In the genomic region with DNA sequence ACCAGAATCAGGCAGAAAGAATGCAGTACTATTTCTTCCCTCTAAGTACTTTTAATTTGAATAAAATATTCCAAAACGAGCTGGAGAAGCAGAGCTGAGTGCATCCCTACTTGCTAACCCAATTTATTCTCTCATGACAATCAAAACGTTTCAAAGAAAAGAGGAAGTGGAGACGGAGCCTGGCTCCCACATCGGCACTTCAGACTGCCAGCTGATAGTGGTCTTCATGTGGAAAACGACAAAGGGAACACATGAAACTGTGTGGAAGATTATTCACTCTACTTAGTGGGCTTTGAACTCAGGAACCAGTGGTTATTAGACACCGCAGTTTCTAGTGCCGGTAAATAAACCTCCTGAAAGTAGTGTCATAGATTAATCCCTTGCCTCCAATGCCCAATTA, we compare ENCODE assay signal across 27 mouse cellular contexts. TPM values are rescaled to one million over a fixed set of nuclear protein-coding genes. Genes with fewer than 3 reads are reported as not detected.
DNase-seq lines count a peak whose midpoint lies in the region; ATAC-seq and TF ChIP-seq lines count a peak whose summit lies in the region.
"Had no signal": no experiment of that assay in that cellular context is flagged by ENCODE, and none has a peak within 500 bp of the region (broad histone marks: within the 10 kb centered on the region; RNA-seq: fewer than 3 reads in every experiment).

No protein-coding gene starts in this region.

- ATAC-seq in stomach, embryonic 14.5 days (ENCODE audit: insufficient number of reproducible peaks, insufficient read depth, low FRiP score, low read depth): no peak
- ATAC-seq in stomach, postnatal 0 days (ENCODE audit: low FRiP score, low TSS enrichment): no peak
- ATAC-seq in megakaryocyte, adult 5-6 weeks (ENCODE audit: poor library complexity, severe bottlenecking): 0 out of 2 replicates have a peak, but pooled peaks have one; percentile 34
- ATAC-seq: activated CD4-positive, CD25-positive, alpha-beta regulatory T cell, adult 4 months; hindbrain, embryonic 16.5 days; intestine, embryonic 16.5 days; midbrain, embryonic 13.5 days had no signal

- H3K4me1 ChIP-seq in heart, adult 2 months (ENCODE audit: control insufficient read depth, insufficient read depth, low read length): no peaks in the 10 kb centered on the region
- peaks cover 35% of the 10 kb centered on the region for H3K4me1 ChIP-seq in stomach, embryonic 14.5 days (ENCODE audit: control insufficient read depth, insufficient read depth, low read length)
- peaks cover 4% of the 10 kb centered on the region; the same call in 1 of the 2 replicates for H3K4me1 ChIP-seq in stomach, postnatal 0 days (replicated peaks; ENCODE audit: control insufficient read depth, insufficient read depth)
- H3K4me1 ChIP-seq: midbrain, embryonic 13.5 days had no signal

- TF ChIP-seq POLR2A in heart, adult 2 months (IDR thresholded peaks at IDR 0.05; ENCODE audit: insufficient read depth, low read depth, low read length): no peak

- H3K79me2 ChIP-seq in heart, adult 2 months (replicated peaks; ENCODE audit: control insufficient read depth, insufficient read depth, low read length): no peaks in the 10 kb centered on the region

- TF ChIP-seq EP300 in heart, adult 2 months (IDR thresholded peaks at IDR 0.05; ENCODE audit: insufficient read depth, low read depth, low read length): no peak
- no peak for TF ChIP-seq EP300 in stomach, postnatal 0 days (optimal IDR thresholded peaks at IDR 0.05)

- H3K36me3 ChIP-seq in heart, adult 2 months (ENCODE audit: control insufficient read depth, insufficient read depth, low read length): no peaks in the 10 kb centered on the region
- H3K36me3 ChIP-seq in stomach, embryonic 14.5 days (ENCODE audit: control insufficient read depth, insufficient read depth, low read length): peaks cover 21% of the 10 kb centered on the region; the same call in 1 of the 2 replicates
- no peaks in the 10 kb centered on the region for H3K36me3 ChIP-seq in stomach, postnatal 0 days (ENCODE audit: control insufficient read depth, insufficient read depth, low read length)
- H3K36me3 ChIP-seq: G1E; midbrain, embryonic 13.5 days had no signal

- no peaks in the 10 kb centered on the region for H3K9me3 ChIP-seq in stomach, embryonic 14.5 days (ENCODE audit: control insufficient read depth, low read depth, low read length)
- H3K9me3 ChIP-seq in stomach, postnatal 0 days (ENCODE audit: control insufficient read depth, low read length): no peaks in the 10 kb centered on the region
- H3K9me3 ChIP-seq: hindbrain, embryonic 10.5 days; midbrain, embryonic 13.5 days had no signal

- intact Hi-C loops in heart, adult 2 months (cut with DNase I): no loop called here
- intact Hi-C loops in gastrocnemius, postnatal 14 days (cut with DNase I; ENCODE audit: low total_unique reads): no loop called here

- TF ChIP-seq CTCF in heart, adult 2 months (IDR thresholded peaks at IDR 0.05): no peak
- TF ChIP-seq CTCF in stomach, postnatal 0 days (IDR thresholded peaks at IDR 0.05; ENCODE audit: low read depth): no peak

- no peak overlapping the region for H3K9ac ChIP-seq in heart, adult 2 months (ENCODE audit: low read depth, low read length)
- H3K9ac ChIP-seq in stomach, embryonic 14.5 days (replicated peaks; ENCODE audit: low read depth, low read length): no peak overlapping the region
- H3K9ac ChIP-seq in stomach, postnatal 0 days (ENCODE audit: low read length): no peak overlapping the region
- H3K9ac ChIP-seq: midbrain, embryonic 13.5 days had no signal

- DNase-seq in heart, adult 11 months: peak; percentile 13
- no peak for DNase-seq in heart, adult 2 months
- DNase-seq in stomach, postnatal 0 days (ENCODE audit: low spot score): no peak
- DNase-seq in gastrocnemius, postnatal 14 days: no peak
- DNase-seq in right cerebral cortex, postnatal 25 days: no peak
- DNase-seq: adrenal gland, adult 8-10 months; B cell, adult 2 months; cerebellum, adult 11-12 months; cerebellum, postnatal 14 days; embryo, embryonic 11 days; left cerebral cortex, postnatal 4 days; lung, postnatal 10 days; retina, postnatal 1 day; thymus, adult 2 months had no signal

- 42% methylated on average over 7 of the region's 7 CpGs for WGBS in heart, adult 2 months
- WGBS in stomach, embryonic 14.5 days: 38% methylated on average over 7 of the region's 7 CpGs
- 47% methylated on average over 7 of the region's 7 CpGs for WGBS in stomach, postnatal 0 days

- H3K4me2 ChIP-seq in stomach, embryonic 14.5 days (replicated peaks; ENCODE audit: low read depth, low read length): no peak overlapping the region
- H3K4me2 ChIP-seq in stomach, postnatal 0 days (replicated peaks; ENCODE audit: low read depth): no peak overlapping the region
- H3K4me2 ChIP-seq: heart, embryonic 11.5 days; midbrain, embryonic 13.5 days had no signal

- no peak overlapping the region for H3K4me3 ChIP-seq in heart, adult 2 months
- H3K4me3 ChIP-seq in stomach, embryonic 14.5 days (ENCODE audit: low read depth, low read length): no peak overlapping the region
- H3K4me3 ChIP-seq in stomach, postnatal 0 days (ENCODE audit: low read depth, low read length): no peak overlapping the region
- H3K4me3 ChIP-seq: hindbrain, embryonic 10.5 days; midbrain, embryonic 13.5 days had no signal

- no peaks in the 10 kb centered on the region for H3K27me3 ChIP-seq in heart, adult 2 months (ENCODE audit: control insufficient read depth, insufficient read depth, low read length)
- H3K27me3 ChIP-seq in stomach, embryonic 14.5 days (ENCODE audit: control insufficient read depth, insufficient read depth, low read length): no peaks in the 10 kb centered on the region
- no peaks in the 10 kb centered on the region for H3K27me3 ChIP-seq in stomach, postnatal 0 days (ENCODE audit: control insufficient read depth, insufficient read depth, low read length)
- H3K27me3 ChIP-seq: CH12.LX; midbrain, embryonic 13.5 days had no signal

- H3K27ac ChIP-seq in heart, adult 2 months: no peak overlapping the region
- H3K27ac ChIP-seq in stomach, embryonic 14.5 days (ENCODE audit: low read length): 0 out of 2 replicates have a peak overlapping the region, but pooled peaks have one; percentile 16
- H3K27ac ChIP-seq in stomach, postnatal 0 days (replicated peaks): no peak overlapping the region
- H3K27ac ChIP-seq: hindbrain, embryonic 10.5 days; kidney, postnatal 0 days; midbrain, embryonic 13.5 days had no signal

RNA-seq across cellular contexts. Expression of a gene that starts 41.8 kb away (rescaled TPM):
- not detected for total RNA-seq in heart, adult 2 months (2021)
- polyA plus RNA-seq in heart, adult 2 months (2012; rRNA removed): not detected in 2 replicates
- 54.3 and 57.8 TPM in 2 replicates for polyA plus RNA-seq in stomach, embryonic 14.5 days (2014; fragmentation: Nextera tagmentation; extraction: Ambion mirVana)
- polyA plus RNA-seq in stomach, postnatal 0 days (2015; fragmentation: Nextera tagmentation; extraction: Ambion mirVana): 3.1 and 3.6 TPM in 2 replicates
- total RNA-seq in megakaryocyte, adult 5-6 weeks (2015): 0.42 and 0.48 TPM in 2 replicates
- 0.15 TPM in 1 of 2 replicates, not detected in the other for total RNA-seq in megakaryocyte, adult 5-6 weeks (2017)
- total RNA-seq in gastrocnemius, postnatal 14 days (2021): under 1 TPM in 1 of 2 experiments, not detected in 1; 0.06 TPM
- total RNA-seq: CH12.LX; liver, adult 2 months had no signal
- polyA plus RNA-seq: G1E; urinary bladder, adult 2 months had no signal
